Mouse (Mus musculus): ENCODE measurements around the gene Grin2b. TPM values are rescaled to one million over a fixed set of nuclear protein-coding genes. Genes with fewer than 3 reads are reported as not detected.

Gene Grin2b
- total and polyA plus RNA-seq, 3 experiments, result not detected

DNA sequence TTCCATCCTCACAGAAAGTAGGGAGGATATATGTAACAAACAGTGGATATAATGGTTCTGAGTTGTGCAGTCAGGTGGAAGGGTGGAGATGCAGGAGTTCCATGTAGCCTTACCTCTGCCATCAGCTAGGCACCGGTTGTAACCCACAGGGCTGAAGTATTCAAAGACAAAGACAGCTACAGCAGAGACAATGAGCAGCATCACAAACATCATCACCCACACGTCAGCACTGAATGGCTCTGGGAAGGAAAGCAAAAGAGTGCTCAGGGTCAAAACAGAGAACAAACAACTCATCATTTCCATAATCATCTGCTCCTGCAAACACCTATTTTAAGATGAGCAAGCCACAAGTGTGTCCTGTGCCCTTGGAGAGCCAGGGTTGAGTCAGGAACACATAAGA, 398.6 kb downstream of the Grin2b start:
- peaks cover 64% of the 10 kb centered on the region for H3K9me3 ChIP-seq (replicated peaks; ENCODE audit: low read length)
- H3K79me2 ChIP-seq (replicated peaks; ENCODE audit: control insufficient read depth, extremely low read depth, insufficient read depth, poor library complexity, severe bottlenecking), result no peaks in the 10 kb centered on the region
- no peaks in the 10 kb centered on the region for H3K36me3 ChIP-seq (replicated peaks in 1 of 2; ENCODE audit: control insufficient read depth in 1 of 2, insufficient read depth in 1 of 2, low read length in 1 of 2)
- dilution Hi-C loops (cut with MboI; ENCODE audit: extremely low pct_ligation_motif_present, extremely low pct_unique_long_range_greater_than_20kb, low sequenced_read_pairs), result no loop called here
- in situ Hi-C loops (cut with MboI; ENCODE audit: low pct_ligation_motif_present, low pct_unique_long_range_greater_than_20kb, low sequenced_read_pairs), result no loop called here
- no peak for DNase-seq (ENCODE audit: extremely low read depth)
- H3K27me3 ChIP-seq (replicated peaks), result no peaks in the 10 kb centered on the region
- H3K4me1 ChIP-seq (ENCODE audit: control insufficient read depth in 1 of 2, insufficient read depth in 2 of 2), result no peaks in the 10 kb centered on the region
- no peak overlapping the region for H3K4me2 ChIP-seq (ENCODE audit: insufficient read depth, low read depth, poor library complexity, severe bottlenecking)
- TF ChIP-seq MAZ (IDR thresholded peaks at IDR 0.05; ENCODE audit: low read depth, low read length), result no peak
- TF ChIP-seq RCOR1 (conservative IDR thresholded peaks at IDR 0.05; ENCODE audit: low read depth, low read length), result no peak
- no peak for TF ChIP-seq CHD2 (IDR thresholded peaks at IDR 0.05; ENCODE audit: low read length)
- TF ChIP-seq EP300 (IDR thresholded peaks at IDR 0.05; ENCODE audit: low read length), result no peak
- no peak for TF ChIP-seq TCF12 (IDR thresholded peaks at IDR 0.05; ENCODE audit: low read depth, low read length)
- no peak for TF ChIP-seq ETS1 (conservative IDR thresholded peaks at IDR 0.05; ENCODE audit: low read depth, low read length)
- no peak for TF ChIP-seq POLR2A (IDR thresholded peaks at IDR 0.05; ENCODE audit: low read depth, low read length)
- no peak for TF ChIP-seq JUN (IDR thresholded peaks at IDR 0.05; ENCODE audit: insufficient read depth, low read depth, low read length)
- no peak for TF ChIP-seq ZC3H11A (IDR thresholded peaks at IDR 0.05; ENCODE audit: low read depth, low read length)
- TF ChIP-seq TBP (conservative IDR thresholded peaks at IDR 0.05; ENCODE audit: low read depth, low read length), result no peak
- no peak for TF ChIP-seq KAT2A (IDR thresholded peaks at IDR 0.05; ENCODE audit: insufficient replicate concordance, low read length)
- TF ChIP-seq E2F4 (IDR thresholded peaks at IDR 0.05; ENCODE audit: insufficient replicate concordance, low read depth, low read length), result no peak
- TF ChIP-seq MYC (IDR thresholded peaks at IDR 0.05; ENCODE audit: low read depth, low read length), result no peak
- TF ChIP-seq MXI1 (IDR thresholded peaks at IDR 0.05; ENCODE audit: low read depth, low read length), result no peak
- no peak for TF ChIP-seq USF2 (conservative IDR thresholded peaks at IDR 0.05; ENCODE audit: low read depth, low read length)
- no peak for TF ChIP-seq JUND (conservative IDR thresholded peaks at IDR 0.05; ENCODE audit: low read depth, low read length)
- no peak for TF ChIP-seq NELFE (IDR thresholded peaks at IDR 0.05; ENCODE audit: low read depth, low read length)
- TF ChIP-seq SMC3 (IDR thresholded peaks at IDR 0.05; ENCODE audit: low read depth, low read length), result no peak
- TF ChIP-seq RAD21 (IDR thresholded peaks at IDR 0.05; ENCODE audit: low read depth, low read length), result no peak
- H3K4me3 ChIP-seq (replicated peaks in 1 of 3; ENCODE audit: low read depth in 2 of 3, low read length in 2 of 3, poor library complexity in 1 of 3), result no peak overlapping the region
- H3K9ac ChIP-seq (ENCODE audit: insufficient read depth, low read depth), result no peak overlapping the region
- H3K27ac ChIP-seq (ENCODE audit: insufficient read depth, low read depth), result no peak overlapping the region

DNA sequence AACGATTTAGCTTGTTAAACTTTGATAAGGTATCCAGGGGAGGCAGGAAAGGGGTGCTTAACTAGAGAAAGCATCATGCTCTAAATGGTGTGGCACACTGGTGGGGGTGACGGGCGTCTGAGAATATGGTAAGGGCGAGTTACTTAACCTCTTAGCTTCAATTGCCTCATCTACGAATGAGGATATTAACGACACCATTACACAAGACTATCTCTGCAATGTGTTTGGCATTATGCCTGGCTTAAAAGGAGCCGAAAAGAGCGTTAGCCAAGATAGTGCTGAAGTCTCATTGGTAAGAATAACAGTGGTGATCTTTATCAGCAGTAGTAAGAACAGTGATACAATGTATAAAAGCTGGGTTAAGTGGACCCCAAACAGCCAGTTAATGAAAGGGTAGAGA, 405.7 kb downstream of the Grin2b start:
- no peak for TF ChIP-seq SMC3 (IDR thresholded peaks at IDR 0.05; ENCODE audit: low read depth, low read length)
- TF ChIP-seq POLR2AphosphoS2 (IDR thresholded peaks at IDR 0.05; ENCODE audit: low read depth, low read length), result no peak
- TF ChIP-seq ELF1 (IDR thresholded peaks at IDR 0.05; ENCODE audit: low read depth, low read length), result no peak
- no peak for TF ChIP-seq ZKSCAN1 (IDR thresholded peaks at IDR 0.05; ENCODE audit: borderline replicate concordance, low read depth, low read length)
- no peak for TF ChIP-seq MYC (IDR thresholded peaks at IDR 0.05; ENCODE audit: low read depth, low read length)
- no peak for TF ChIP-seq MEF2A (IDR thresholded peaks at IDR 0.05; ENCODE audit: borderline replicate concordance, low read depth, low read length)
- TF ChIP-seq TBP (conservative IDR thresholded peaks at IDR 0.05; ENCODE audit: low read depth, low read length), result no peak
- TF ChIP-seq USF2 (conservative IDR thresholded peaks at IDR 0.05; ENCODE audit: low read depth, low read length), result no peak
- no peak for TF ChIP-seq ZNF384 (IDR thresholded peaks at IDR 0.05; ENCODE audit: low read depth, low read length)
- TF ChIP-seq CHD2 (IDR thresholded peaks at IDR 0.05; ENCODE audit: low read length), result no peak
- TF ChIP-seq MAFK (IDR thresholded peaks at IDR 0.05; ENCODE audit: insufficient replicate concordance, low read length), result no peak
- no peak for TF ChIP-seq BHLHE40 (IDR thresholded peaks at IDR 0.05; ENCODE audit: low read depth, low read length)
- TF ChIP-seq SIN3A (IDR thresholded peaks at IDR 0.05; ENCODE audit: low read length), result no peak
- in situ Hi-C loops (cut with MboI; ENCODE audit: low pct_ligation_motif_present, low pct_unique_long_range_greater_than_20kb, low sequenced_read_pairs) (no loop called here), dilution Hi-C loops (cut with MboI; ENCODE audit: extremely low pct_ligation_motif_present, extremely low pct_unique_long_range_greater_than_20kb, low sequenced_read_pairs) (no loop called here)
- H3K27me3 ChIP-seq (replicated peaks), result no peaks in the 10 kb centered on the region
- no peaks in the 10 kb centered on the region for H3K79me2 ChIP-seq (replicated peaks; ENCODE audit: control insufficient read depth, extremely low read depth, insufficient read depth, poor library complexity, severe bottlenecking)
- no peak overlapping the region for H3K27ac ChIP-seq (ENCODE audit: insufficient read depth, low read depth)
- no peaks in the 10 kb centered on the region for H3K4me1 ChIP-seq (ENCODE audit: control insufficient read depth in 1 of 2, insufficient read depth in 2 of 2)
- H3K4me2 ChIP-seq (ENCODE audit: insufficient read depth, low read depth, poor library complexity, severe bottlenecking), result no peak overlapping the region
- peaks cover 72% of the 10 kb centered on the region for H3K9me3 ChIP-seq (replicated peaks; ENCODE audit: low read length)
- no peak overlapping the region for H3K9ac ChIP-seq (ENCODE audit: insufficient read depth, low read depth)
- no peak for DNase-seq (ENCODE audit: extremely low read depth)
- no peak overlapping the region for H3K4me3 ChIP-seq (replicated peaks in 1 of 3; ENCODE audit: low read depth in 2 of 3, low read length in 2 of 3, poor library complexity in 1 of 3)
- no peaks in the 10 kb centered on the region for H3K36me3 ChIP-seq (replicated peaks in 1 of 2; ENCODE audit: control insufficient read depth in 1 of 2, insufficient read depth in 1 of 2, low read length in 1 of 2)
